Comparison of ENCODE assay signal across 8 mouse cellular contexts in the genomic region with DNA sequence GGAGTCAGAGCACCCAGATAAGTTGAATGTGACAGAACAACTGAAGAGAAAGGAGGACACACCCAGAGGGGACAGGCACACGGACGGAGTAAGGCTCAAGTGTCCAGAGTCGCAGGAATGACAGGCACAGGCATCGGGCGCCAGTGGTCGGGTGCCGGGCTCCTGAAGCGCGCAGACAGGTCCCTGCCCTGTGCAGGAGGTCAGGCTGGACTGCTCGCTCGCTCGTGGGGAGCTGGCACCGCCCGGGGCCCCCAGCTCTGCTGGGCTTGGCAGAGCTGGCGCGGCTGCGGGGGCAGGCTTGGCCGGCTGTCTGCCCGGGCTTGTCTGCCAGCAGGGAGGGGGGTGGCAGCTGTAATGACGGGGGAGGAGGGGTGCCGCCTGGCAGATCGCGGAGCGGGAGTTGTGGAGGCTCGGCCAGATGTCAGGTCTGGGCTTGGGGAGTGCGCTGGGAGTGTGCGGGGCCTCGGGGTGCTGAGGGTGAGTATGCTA. TPM values are rescaled to one million over a fixed set of nuclear protein-coding genes. Genes with fewer than 3 reads are reported as not detected.
A peak's percentile ranks its signal among the peaks of the same experiment; 100 is the strongest.
DNase-seq lines count a peak whose midpoint lies in the region; ATAC-seq and TF ChIP-seq lines count a peak whose summit lies in the region.

No protein-coding gene starts in this region.

- H3K4me3 ChIP-seq in kidney, embryonic 14.5 days (ENCODE audit: low read length) = peak overlapping the region; percentile 41
- H3K4me3 ChIP-seq in liver, adult 2 months (ENCODE audit: insufficient read depth, low read depth, low read length) = peak overlapping the region; percentile 54
- peak overlapping the region; percentile 84 for H3K4me3 ChIP-seq in testis, adult 2 months (ENCODE audit: control insufficient read depth, low read depth, low read length)

- no peaks in the 10 kb centered on the region for H3K36me3 ChIP-seq in kidney, embryonic 14.5 days (ENCODE audit: control insufficient read depth, insufficient read depth, low read length)
- H3K36me3 ChIP-seq in liver, adult 2 months (ENCODE audit: control insufficient read depth, insufficient read depth, low read length) = no peaks in the 10 kb centered on the region
- no peaks in the 10 kb centered on the region for H3K36me3 ChIP-seq in testis, adult 2 months (ENCODE audit: control insufficient read depth, insufficient read depth, low read length)

- H3K9ac ChIP-seq in kidney, embryonic 14.5 days (ENCODE audit: low read depth, low read length) = peak overlapping the region; percentile 44
- H3K9ac ChIP-seq in liver, adult 2 months (ENCODE audit: low read depth, low read length) = peak overlapping the region; percentile 62

- no peak for TF ChIP-seq POLR2A in liver, adult 2 months (IDR thresholded peaks at IDR 0.05; ENCODE audit: extremely low read depth, insufficient read depth, low read length)
- no peak for TF ChIP-seq POLR2A in testis, adult 2 months (IDR thresholded peaks at IDR 0.05; ENCODE audit: control insufficient read depth, low read depth, low read length)

- peak; percentile 88 for DNase-seq in layer of hippocampus, adult 11-12 months (ENCODE audit: low spot score)
- no peak for DNase-seq in layer of hippocampus, adult 9-10 months (ENCODE audit: low spot score)
- peak; percentile 39 for DNase-seq in embryo, embryonic 11 days
- no peak for DNase-seq in liver, adult 2 months (ENCODE audit: extremely low read depth, low read depth, low spot score)
- DNase-seq in neural tube, embryonic 10.5 days (ENCODE audit: extremely low spot score, low spot score) = peak; percentile 61

- peak; percentile 40 for ATAC-seq in granulocyte monocyte progenitor cell, adult 5-6 weeks (replicated peaks; ENCODE audit: poor library complexity, severe bottlenecking)
- ATAC-seq in kidney, embryonic 14.5 days (ENCODE audit: low FRiP score, low TSS enrichment) = peak; percentile 37

- H3K9me3 ChIP-seq in kidney, embryonic 14.5 days (ENCODE audit: control insufficient read depth, low read length) = no peaks in the 10 kb centered on the region

- no peak for TF ChIP-seq CTCF in liver, adult 2 months (IDR thresholded peaks at IDR 0.05; ENCODE audit: low read depth, low read length)
- TF ChIP-seq CTCF in testis, adult 2 months (IDR thresholded peaks at IDR 0.05; ENCODE audit: control insufficient read depth, insufficient read depth, insufficient replicate concordance, low read depth, low read length) = no peak

- no peaks in the 10 kb centered on the region for H3K79me2 ChIP-seq in liver, adult 2 months (ENCODE audit: control insufficient read depth, insufficient read depth, low read length)

- WGBS in kidney, embryonic 14.5 days = under 1% methylated on average over 28 of the region's 28 CpGs
- 2% methylated on average over 28 of the region's 28 CpGs for WGBS in liver, adult 2 months

- 0 out of 2 replicates have a peak, but pooled peaks cover 10% of the 10 kb centered on the region for H3K4me1 ChIP-seq in kidney, embryonic 14.5 days (ENCODE audit: control insufficient read depth, insufficient read depth, low read length)
- H3K4me1 ChIP-seq in liver, adult 2 months (ENCODE audit: control insufficient read depth, insufficient read depth, low read length) = peaks cover 7% of the 10 kb centered on the region; the same call in 1 of the 2 replicates
- peaks cover 14% of the 10 kb centered on the region for H3K4me1 ChIP-seq in testis, adult 2 months (ENCODE audit: control insufficient read depth, insufficient read depth, low read length)

- peak overlapping the region; percentile 78 for H3K4me2 ChIP-seq in kidney, embryonic 14.5 days (replicated peaks; ENCODE audit: low read depth, low read length)

- peaks cover 14% of the 10 kb centered on the region for H3K27me3 ChIP-seq in kidney, embryonic 14.5 days (ENCODE audit: control insufficient read depth, insufficient read depth, low read length)
- no peaks in the 10 kb centered on the region for H3K27me3 ChIP-seq in liver, adult 2 months (ENCODE audit: control insufficient read depth, insufficient read depth, low read length)
- no peaks in the 10 kb centered on the region for H3K27me3 ChIP-seq in testis, adult 2 months (ENCODE audit: control insufficient read depth, insufficient read depth, low read length)

- no peak overlapping the region for H3K27ac ChIP-seq in kidney, embryonic 14.5 days (ENCODE audit: low read depth, low read length)
- H3K27ac ChIP-seq in liver, adult 2 months (replicated peaks; ENCODE audit: insufficient read depth, low read depth, low read length) = no peak overlapping the region
- no peak overlapping the region for H3K27ac ChIP-seq in testis, adult 2 months (ENCODE audit: control insufficient read depth, insufficient read depth, low read depth, low read length)

RNA-seq across cellular contexts. Expression of a gene that starts 0.7 kb away (rescaled TPM):
- total RNA-seq in granulocyte monocyte progenitor cell, adult 5-6 weeks (2014; fragmentation: Nextera tagmentation) = not detected in 2 replicates
- 0.26 TPM in 1 of 2 replicates, not detected in the other for total RNA-seq in granulocyte monocyte progenitor cell, adult 5-6 weeks (2017)
- polyA plus RNA-seq in kidney, embryonic 14.5 days (2014; fragmentation: Nextera tagmentation; extraction: Ambion mirVana) = 0.46 and 0.57 TPM in 2 replicates
- 0.09 and 0.13 TPM in 2 replicates for total RNA-seq in liver, adult 2 months (2014; rRNA removed)
- polyA plus RNA-seq in liver, adult 2 months (2012; rRNA removed) = 0.06 and 0.07 TPM in 2 replicates
- polyA plus RNA-seq in testis, adult 2 months (2012; rRNA removed) = 0.30 and 0.32 TPM in 2 replicates

RNA-seq across cellular contexts. Expression of a gene that starts 17.7 kb away (rescaled TPM):
- 27.8 and 30.0 TPM in 2 replicates for total RNA-seq in granulocyte monocyte progenitor cell, adult 5-6 weeks (2014; fragmentation: Nextera tagmentation)
- 50.3 and 58.6 TPM in 2 replicates for total RNA-seq in granulocyte monocyte progenitor cell, adult 5-6 weeks (2017)
- polyA plus RNA-seq in kidney, embryonic 14.5 days (2014; fragmentation: Nextera tagmentation; extraction: Ambion mirVana) = 28.6 and 40.3 TPM in 2 replicates
- 7.3 and 7.9 TPM in 2 replicates for total RNA-seq in liver, adult 2 months (2014; rRNA removed)
- polyA plus RNA-seq in liver, adult 2 months (2012; rRNA removed) = 6.9 and 7.4 TPM in 2 replicates
- polyA plus RNA-seq in testis, adult 2 months (2012; rRNA removed) = 100 and 115 TPM in 2 replicates

Comparison
In these comparisons a context has a peak if more than half of its experiments do, and no peak if none do; other contexts are left out.
1. DNase-seq: peak in layer of hippocampus, adult 11-12 months (single experiment), embryo, embryonic 11 days (single experiment) and neural tube, embryonic 10.5 days (single experiment); none in layer of hippocampus, adult 9-10 months (single experiment) and liver, adult 2 months (single experiment).
2. Peak in every context shown above with its lines, with median percentiles within 50 percentile points of each other: H3K4me3 ChIP-seq.